Mouse (Mus musculus) hindbrain, embryonic 13.5 days (tissue): ENCODE data around the gene AU041133. TPM values are rescaled to one million over a fixed set of nuclear protein-coding genes. Genes with fewer than 3 reads are reported as not detected.

Source experiments
- polyA plus RNA-seq: library from polyadenylated mRNA; unstranded; fragments of >200 nt; fragmentation: Nextera tagmentation; extraction: Ambion mirVana; gene quantifications from 2 replicates; pipeline ENCODE4 v1.2.1, GENCODE M21; 2015

AU041133 gene
- polyA plus RNA-seq, 1 experiment from 2014 or later: 9.6 TPM

Other genes with a start within 250 kb of the AU041133 start
- 4.9 and 8.2 TPM in 2 replicates for gene Zfp781, start 197.5 kb upstream of the AU041133 start, polyA plus RNA-seq
- 13.9 and 14.4 TPM in 2 replicates for gene Zfp873, start 79.9 kb upstream of the AU041133 start, polyA plus RNA-seq
- 7.1 and 7.6 TPM in 2 replicates for gene BC024063, start 44.7 kb upstream of the AU041133 start, polyA plus RNA-seq
- gene Zfp938, start 113.3 kb downstream of the AU041133 start, polyA plus RNA-seq: 23.2 and 24.6 TPM in 2 replicates
- not detected in 2 replicates for gene 4932415D10Rik, start 188.6 kb downstream of the AU041133 start, polyA plus RNA-seq
- 18.0 and 19.5 TPM in 2 replicates for gene Gm4924, start 226.2 kb downstream of the AU041133 start, polyA plus RNA-seq